Mouse (Mus musculus) forebrain, postnatal 0 days (tissue): ENCODE results near the gene Nfic. TPM values are rescaled to one million over a fixed set of nuclear protein-coding genes. Genes with fewer than 3 reads are reported as not detected.

Source experiments
- ATAC-seq: fragments of 200-750 bp; cut with Nextera tagmentation; 2 replicates; pipeline ENCODE4 v1.8.0; 2017; ENCODE audit warnings: mild to moderate bottlenecking, moderate library complexity
- DNase-seq: peaks from one replicate; pipeline ENCODE4 v3.0.0-alpha.2; 2015
- H3K27ac ChIP-seq: fragments of 300-500 bp; sonication (generic); 2 replicates; pipeline ENCODE4 v1.5.1; 2014; ENCODE audit warnings: low read depth, mild to moderate bottlenecking, antibody characterized with exemption, low read length, moderate library complexity, mixed read lengths
- H3K27me3 ChIP-seq: fragments of 300-500 bp; sonication (generic); 2 replicates; pipeline ENCODE4 v1.6.1; 2014; ENCODE audit warnings: mild to moderate bottlenecking, low read length, mixed read lengths; ENCODE audit not compliant: insufficient read depth
- H3K36me3 ChIP-seq: fragments of 300-500 bp; sonication (generic); 2 replicates; pipeline ENCODE4 v1.6.1; 2014; ENCODE audit warnings: mild to moderate bottlenecking, moderate library complexity; ENCODE audit not compliant: insufficient read depth
- H3K4me1 ChIP-seq: fragments of 300-500 bp; sonication (generic); 2 replicates; pipeline ENCODE4 v1.6.1; 2014; ENCODE audit warnings: antibody characterized with exemption; ENCODE audit not compliant: insufficient read depth
- H3K4me2 ChIP-seq: fragments of 300-500 bp; sonication (generic); 2 replicates; pipeline ENCODE4 v1.6.1; 2014; ENCODE audit warnings: low read depth, mild to moderate bottlenecking, moderate library complexity
- H3K4me3 ChIP-seq: fragments of 300-500 bp; sonication (generic); 2 replicates; pipeline ENCODE4 v1.5.1; 2014; ENCODE audit warnings: low read depth, low read length, mixed read lengths
- H3K9ac ChIP-seq: fragments of 300-500 bp; sonication (generic); 2 replicates; pipeline ENCODE4 v1.6.1; 2014; ENCODE audit warnings: mild to moderate bottlenecking
- H3K9me3 ChIP-seq: fragments of 300-500 bp; sonication (generic); 2 replicates; pipeline ENCODE4 v1.6.1; 2016; ENCODE audit warnings: low read length
- CTCF ChIP-seq: sonication (generic); IDR thresholded peaks from 2 replicates; pipeline ENCODE4 v1.5.1; 2016; ENCODE audit warnings: antibody characterized with exemption, control low read depth, low read depth
- WGBS: fragments of 180-500 bp; shearing (Covaris S2); extraction: QIAGEN DNeasy Blood & Tissue Kit; methylation state at CpG from one replicate; pipeline ENCODE4 v1.1.7; 2014; 5-methylcytosine and 5-hydroxymethylcytosine counted together
- polyA plus RNA-seq: library from polyadenylated mRNA; unstranded; fragments of >200 nt; fragmentation: Nextera tagmentation; extraction: Ambion mirVana; gene quantifications from 2 replicates; pipeline ENCODE4 v1.2.1, GENCODE M21; 2015
- total RNA-seq: library from RNA; depleted of rRNA; stranded (reverse); fragments of >200 nt; gene quantifications from 2 replicates; pipeline ENCODE4 v1.2.3, GENCODE M21; 2014

Gene Nfic
- total and polyA plus RNA-seq, 2 experiments from 2014 or later = 14.5 to 23.1 TPM

DNA sequence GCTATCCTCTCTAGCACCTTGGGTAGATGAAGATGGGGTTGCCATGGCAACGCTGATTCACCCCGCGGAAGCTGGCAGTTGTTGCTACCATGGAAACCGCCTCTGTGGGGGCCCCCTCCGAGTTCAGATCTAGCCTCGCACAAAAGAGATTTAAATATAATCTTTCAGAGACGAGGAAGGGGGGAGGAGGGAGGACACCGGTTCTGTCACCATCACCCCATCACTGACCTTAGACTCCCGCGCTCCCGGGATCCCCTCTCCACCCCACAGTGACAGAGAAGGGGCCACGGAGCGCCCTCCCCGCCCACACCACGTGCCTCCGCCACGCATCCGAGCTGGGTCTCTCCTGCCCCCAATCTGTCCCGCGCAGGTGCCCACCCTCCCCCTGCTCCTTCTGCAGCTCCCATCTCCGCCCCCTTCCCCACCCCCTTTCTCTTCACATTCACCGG lies 17.6 kb upstream of the Nfic start:
- no peaks in the 10 kb centered on the region for H3K27me3 ChIP-seq
- no peaks in the 10 kb centered on the region for H3K9me3 ChIP-seq
- peaks cover 8% of the 10 kb centered on the region for H3K36me3 ChIP-seq
- ATAC-seq (peak; percentile 93), DNase-seq (peak; percentile 96)
- peak overlapping the region; percentile 69 for H3K9ac ChIP-seq
- WGBS = 2% methylated on average over 20 of the region's 22 CpGs
- H3K4me3 ChIP-seq = peak overlapping the region; percentile 48
- H3K27ac ChIP-seq = peak overlapping the region; percentile 93
- no peak for TF ChIP-seq CTCF
- peaks cover 12% of the 10 kb centered on the region for H3K4me1 ChIP-seq
- peak overlapping the region; percentile 84 for H3K4me2 ChIP-seq

DNA sequence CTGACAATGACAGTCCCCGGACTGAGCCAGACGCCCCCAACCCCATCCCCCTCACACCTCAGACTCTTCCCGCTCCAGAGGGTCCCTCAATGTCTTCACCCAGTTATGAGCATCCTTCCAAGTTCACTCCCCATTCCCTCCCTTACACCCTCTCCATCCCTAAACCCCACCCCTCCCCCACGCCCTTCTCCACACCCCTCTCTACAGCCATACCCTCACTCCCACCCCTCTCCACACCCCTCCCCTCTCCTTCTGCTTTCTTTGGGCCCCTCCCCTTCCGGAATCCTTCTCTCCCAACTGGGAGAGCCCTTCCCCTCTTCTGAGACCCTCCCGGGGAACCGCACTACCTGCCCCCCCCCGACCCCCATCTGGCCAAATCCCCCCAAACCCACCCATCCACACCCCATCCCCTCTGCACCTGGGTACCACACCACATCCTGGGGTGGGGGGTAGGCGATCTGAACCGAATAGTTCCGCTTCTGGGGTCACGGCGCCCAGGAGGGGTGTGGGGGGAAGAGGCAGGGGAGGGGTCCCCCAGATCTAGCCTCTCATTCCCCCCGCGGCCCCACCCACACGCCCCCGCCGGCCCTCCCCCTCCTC lies 17.1 kb upstream of the Nfic start:
- Histone ChIP-seq H3K4me3 (peak overlapping the region; percentile 48), H3K9ac (peak overlapping the region; percentile 69), H3K27me3 (no peaks in the 10 kb centered on the region), H3K4me1 (peaks cover 12% of the 10 kb centered on the region), H3K27ac (peak overlapping the region; percentile 93), H3K4me2 (peak overlapping the region; percentile 84), H3K9me3 (no peaks in the 10 kb centered on the region), H3K36me3 (peaks cover 13% of the 10 kb centered on the region)
- peak; percentile 40 for DNase-seq
- TF ChIP-seq CTCF = no peak
- peak; percentile 75 for ATAC-seq
- 5% methylated on average over 15 of the region's 18 CpGs for WGBS

DNA sequence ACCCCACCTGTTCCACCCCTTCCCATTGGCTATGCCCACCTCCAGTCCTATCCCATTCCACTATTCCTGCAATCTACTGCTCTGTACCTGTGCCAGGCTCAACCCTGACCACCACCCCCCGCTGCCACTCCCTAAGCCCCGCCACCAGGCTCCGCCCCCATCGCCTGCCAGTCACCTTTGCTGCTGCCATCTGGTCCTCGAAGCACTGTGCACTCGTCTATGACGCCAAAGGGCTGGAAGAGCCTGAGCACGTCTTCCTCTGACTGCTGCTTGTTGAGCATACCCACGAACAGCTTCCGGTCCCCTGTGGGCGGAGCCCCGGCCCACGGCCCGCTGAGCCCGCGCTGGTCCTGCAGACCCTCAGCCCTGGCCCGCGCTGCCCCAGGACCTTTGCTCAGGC lies 15.0 kb upstream of the Nfic start:
- Histone ChIP-seq H3K36me3 (peaks cover 33% of the 10 kb centered on the region), H3K4me3 (no peak overlapping the region), H3K9me3 (no peaks in the 10 kb centered on the region), H3K27me3 (no peaks in the 10 kb centered on the region), H3K4me1 (peaks cover 12% of the 10 kb centered on the region), H3K4me2 (no peak overlapping the region), H3K9ac (no peak overlapping the region), H3K27ac (no peak overlapping the region; the same call in 1 of the 2 replicates)
- TF ChIP-seq CTCF = no peak
- ATAC-seq (no peak), DNase-seq (no peak)
- WGBS = 62% methylated on average over 18 of the region's 18 CpGs

DNA sequence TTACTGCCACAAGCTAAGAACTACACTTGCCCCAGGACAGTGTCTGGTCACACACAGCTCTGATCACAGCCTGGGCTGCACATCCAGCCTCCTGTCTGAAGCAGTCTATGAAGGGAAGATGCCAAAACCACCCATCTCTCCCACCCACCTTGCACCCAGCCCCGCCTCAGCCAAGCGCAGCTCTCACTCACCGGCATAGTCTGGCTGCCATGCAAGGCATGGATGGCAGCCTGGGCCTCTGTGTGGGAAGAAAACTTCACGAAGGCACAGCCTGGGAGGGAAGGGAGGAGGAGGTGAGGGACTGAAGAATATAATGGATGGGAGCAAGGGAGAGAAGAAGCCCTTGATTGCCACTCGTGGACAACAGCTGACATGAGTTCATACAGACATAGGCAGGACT lies 13.8 kb upstream of the Nfic start:
- Histone ChIP-seq H3K9me3 (no peaks in the 10 kb centered on the region), H3K27me3 (no peaks in the 10 kb centered on the region), H3K4me3 (no peak overlapping the region), H3K9ac (no peak overlapping the region), H3K4me1 (peaks cover 12% of the 10 kb centered on the region), H3K4me2 (no peak overlapping the region), H3K27ac (no peak overlapping the region), H3K36me3 (peaks cover 36% of the 10 kb centered on the region)
- 77% methylated on average over 5 of the region's 5 CpGs for WGBS
- no peak for TF ChIP-seq CTCF
- DNase-seq = no peak
- ATAC-seq = no peak

DNA sequence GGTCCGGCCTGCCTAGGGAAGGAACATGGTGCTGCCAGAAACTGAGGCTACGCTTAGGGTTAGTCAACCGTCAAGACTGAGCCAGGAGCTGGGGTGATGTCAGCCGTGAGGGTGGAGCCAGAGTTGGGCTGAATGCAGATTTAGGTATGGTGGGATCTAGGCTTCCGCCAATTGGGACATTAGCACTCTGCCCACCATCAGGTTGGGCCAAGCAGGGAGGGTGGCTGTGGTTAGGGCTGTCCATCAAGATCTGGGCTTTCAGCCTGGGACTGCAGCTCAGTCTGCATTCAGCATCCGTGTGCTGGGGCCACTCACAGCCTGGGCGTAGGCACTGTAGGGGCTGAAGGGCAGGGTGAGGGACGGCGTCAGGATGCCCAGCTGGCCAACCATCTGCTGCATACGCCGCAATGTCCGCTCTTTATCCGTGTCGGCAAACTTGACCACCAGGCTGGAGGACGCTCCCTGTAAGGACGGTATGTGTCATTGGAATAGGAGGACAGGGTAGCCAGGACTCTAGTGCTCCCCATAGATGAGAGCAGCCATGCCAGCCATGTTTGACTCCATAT lies 12.3 kb upstream of the Nfic start:
- ATAC-seq (no peak), DNase-seq (no peak)
- no peaks in the 10 kb centered on the region for H3K9me3 ChIP-seq
- H3K4me2 ChIP-seq = no peak overlapping the region
- H3K36me3 ChIP-seq = peaks cover 49% of the 10 kb centered on the region
- H3K27ac ChIP-seq = no peak overlapping the region
- H3K4me3 ChIP-seq = no peak overlapping the region
- peaks cover 5% of the 10 kb centered on the region; the same call in 1 of the 2 replicates for H3K4me1 ChIP-seq
- H3K9ac ChIP-seq = no peak overlapping the region
- H3K27me3 ChIP-seq = no peaks in the 10 kb centered on the region
- TF ChIP-seq CTCF = no peak
- WGBS = 86% methylated on average over 16 of the region's 16 CpGs

DNA sequence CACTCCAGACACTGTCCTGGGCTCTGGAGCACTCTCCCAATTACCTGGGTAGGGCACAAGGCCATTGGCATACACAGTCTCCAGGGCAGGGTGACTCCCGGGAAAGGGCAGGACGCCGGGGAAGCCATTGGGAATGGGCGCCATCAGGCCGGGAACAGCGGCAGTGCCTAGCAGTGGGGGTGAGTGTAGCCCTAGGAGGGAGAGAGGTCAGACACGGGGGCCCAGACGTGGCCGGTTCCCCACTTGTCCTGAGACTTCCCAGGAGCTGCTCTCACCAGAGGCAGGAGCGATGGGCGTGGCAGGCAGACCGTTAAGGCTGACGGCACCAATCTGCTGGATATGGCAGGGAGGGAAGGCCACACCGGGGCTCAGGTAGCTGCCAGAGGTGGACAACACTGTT lies 11.4 kb upstream of the Nfic start:
- Histone ChIP-seq H3K9ac (no peak overlapping the region), H3K36me3 (peaks cover 53% of the 10 kb centered on the region), H3K4me3 (no peak overlapping the region), H3K4me1 (peaks cover 5% of the 10 kb centered on the region; the same call in 1 of the 2 replicates), H3K9me3 (no peaks in the 10 kb centered on the region), H3K4me2 (no peak overlapping the region), H3K27me3 (peaks cover 2% of the 10 kb centered on the region; the same call in 1 of the 2 replicates), H3K27ac (no peak overlapping the region)
- ATAC-seq = no peak
- no peak for TF ChIP-seq CTCF
- 71% methylated on average over 14 of the region's 14 CpGs for WGBS
- no peak for DNase-seq

DNA sequence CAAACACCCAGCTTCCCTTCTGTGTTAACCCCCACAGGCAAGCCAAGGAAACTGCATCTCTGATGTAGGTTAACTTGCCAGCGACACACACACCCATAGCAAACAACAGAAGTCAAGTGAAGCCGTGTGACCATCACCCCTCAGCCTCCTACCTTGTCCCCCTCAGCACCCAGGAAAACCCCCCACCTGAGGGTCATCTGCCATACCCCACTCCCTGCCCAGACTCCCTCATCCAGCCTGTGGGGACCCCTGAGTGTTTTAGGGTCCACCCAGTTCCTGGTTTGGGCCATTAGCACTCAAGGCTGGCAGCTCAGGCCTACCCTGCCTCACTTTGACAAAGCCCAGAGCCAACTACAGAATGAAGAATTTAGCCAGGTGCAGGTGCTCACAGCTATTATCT lies 10.6 kb upstream of the Nfic start:
- Histone ChIP-seq H3K27me3 (peaks cover 6% of the 10 kb centered on the region; the same call in 1 of the 2 replicates), H3K27ac (no peak overlapping the region), H3K4me3 (no peak overlapping the region), H3K4me2 (no peak overlapping the region), H3K9ac (no peak overlapping the region), H3K4me1 (peaks cover 5% of the 10 kb centered on the region; the same call in 1 of the 2 replicates), H3K36me3 (peaks cover 58% of the 10 kb centered on the region), H3K9me3 (no peaks in the 10 kb centered on the region)
- WGBS = 92% methylated on average over 2 of the region's 2 CpGs
- ATAC-seq (no peak), DNase-seq (no peak)
- no peak for TF ChIP-seq CTCF
